Mouse (Mus musculus) spleen, adult 2 months (tissue): ENCODE data around the gene Stac3. TPM values are rescaled to one million over a fixed set of nuclear protein-coding genes. Genes with fewer than 3 reads are reported as not detected.

Experiments
- DNase-seq, 2 experiments: peaks; one replicate each; pipeline versions ENCODE4 v3.0.0 to v3.0.0-alpha.2; 2012 to 2021; ENCODE audit warnings: low spot score in 2 of 2, low read depth in 1 of 2
- H3K27ac ChIP-seq: fragments of 200-500 bp; 2 replicates; pipeline ENCODE4 v1.5.1; 2012; ENCODE audit warnings: low read length, inconsistent platforms; ENCODE audit not compliant: insufficient read depth
- H3K27me3 ChIP-seq: fragments of 200-500 bp; 2 replicates; pipeline ENCODE4 v1.6.1; 2012; ENCODE audit warnings: mild to moderate bottlenecking, moderate library complexity, low read length, inconsistent platforms; ENCODE audit not compliant: control insufficient read depth, insufficient read depth
- H3K36me3 ChIP-seq: fragments of 200-500 bp; 2 replicates; pipeline ENCODE4 v1.6.1; 2012; ENCODE audit warnings: mild to moderate bottlenecking, low read length, inconsistent platforms; ENCODE audit not compliant: control insufficient read depth, insufficient read depth
- H3K4me1 ChIP-seq: fragments of 200-500 bp; 2 replicates; pipeline ENCODE4 v1.6.1; 2011; ENCODE audit warnings: inconsistent platforms; ENCODE audit not compliant: control insufficient read depth, insufficient read depth, insufficient read length
- H3K4me3 ChIP-seq: fragments of 200-500 bp; 2 replicates; pipeline ENCODE4 v1.5.1; 2011; ENCODE audit warnings: mild to moderate bottlenecking, inconsistent platforms; ENCODE audit not compliant: insufficient read depth, insufficient read length; ENCODE audit errors: extremely low read depth
- CTCF ChIP-seq: fragments of 200-500 bp; IDR thresholded peaks from 2 replicates; pipeline ENCODE4 v1.5.1; 2011; ENCODE audit warnings: mild to moderate bottlenecking, inconsistent platforms; ENCODE audit not compliant: insufficient read depth, insufficient read length, insufficient replicate concordance; ENCODE audit errors: extremely low read depth
- POLR2A ChIP-seq: fragments of 200-500 bp; IDR thresholded peaks from 2 replicates; pipeline ENCODE4 v1.6.1; 2011; ENCODE audit warnings: low read depth, low read length, inconsistent platforms
- WGBS: fragments of 180-500 bp; shearing (Covaris S2); methylation state at CpG from one replicate; pipeline ENCODE4 v1.1.7; 2018; 5-methylcytosine and 5-hydroxymethylcytosine counted together
- polyA plus RNA-seq: library from polyadenylated mRNA; depleted of rRNA; stranded (reverse); fragments of >200 nt; gene quantifications from 2 replicates; pipeline ENCODE4 v1.2.3, GENCODE M21; 2012

Stac3 gene
- polyA plus RNA-seq, 1 experiment: 2.2 TPM

- H3K27me3 ChIP-seq: peaks cover 20% of the 10 kb centered on the region
- H3K27ac ChIP-seq: no peak overlapping the region
- no peak overlapping the region for H3K4me3 ChIP-seq
- no peaks in the 10 kb centered on the region for H3K36me3 ChIP-seq
- WGBS: 21% methylated on average over 23 of the region's 23 CpGs
- TF ChIP-seq POLR2A (no peak), CTCF (no peak)
- no peak for DNase-seq
- peaks cover 13% of the 10 kb centered on the region for H3K4me1 ChIP-seq
Measured at GRCm38 (mm10) chr10:127524646-127525255, 23.3 kb downstream of the Stac3 start.

- TF ChIP-seq CTCF (no peak), POLR2A (no peak)
- DNase-seq: no peak
- Histone ChIP-seq H3K4me1 (peaks cover 9% of the 10 kb centered on the region), H3K4me3 (peak overlapping the region; percentile 31; the same call in 1 of the 2 replicates), H3K27me3 (peaks cover 25% of the 10 kb centered on the region), H3K27ac (no peak overlapping the region), H3K36me3 (no peaks in the 10 kb centered on the region)
- WGBS: 2% methylated on average over 26 of the region's 26 CpGs
Measured at GRCm38 (mm10) chr10:127526048-127526447, 24.6 kb downstream of the Stac3 start.

- peaks cover 28% of the 10 kb centered on the region for H3K27me3 ChIP-seq
- peak overlapping the region; percentile 31; the same call in 1 of the 2 replicates for H3K4me3 ChIP-seq
- WGBS: under 1% methylated on average over 26 of the region's 26 CpGs
- no peak overlapping the region for H3K27ac ChIP-seq
- no peaks in the 10 kb centered on the region for H3K36me3 ChIP-seq
- DNase-seq: peak in 1 of 2 experiments; percentile 27
- peaks cover 6% of the 10 kb centered on the region; the same call in 1 of the 2 replicates for H3K4me1 ChIP-seq
- TF ChIP-seq POLR2A (no peak), CTCF (no peak; the same call in 1 of the 2 replicates)
Measured at GRCm38 (mm10) chr10:127526681-127527080, 25.2 kb downstream of the Stac3 start.

- Histone ChIP-seq H3K4me3 (no peak overlapping the region), H3K27ac (no peak overlapping the region), H3K4me1 (peaks cover 6% of the 10 kb centered on the region; the same call in 1 of the 2 replicates), H3K36me3 (no peaks in the 10 kb centered on the region), H3K27me3 (peaks cover 33% of the 10 kb centered on the region)
- WGBS: 17% methylated on average over 17 of the region's 17 CpGs
- DNase-seq: no peak
- no peak for TF ChIP-seq POLR2A
- no peak for TF ChIP-seq CTCF
Measured at GRCm38 (mm10) chr10:127527481-127527880, 26.0 kb downstream of the Stac3 start.

DNA sequence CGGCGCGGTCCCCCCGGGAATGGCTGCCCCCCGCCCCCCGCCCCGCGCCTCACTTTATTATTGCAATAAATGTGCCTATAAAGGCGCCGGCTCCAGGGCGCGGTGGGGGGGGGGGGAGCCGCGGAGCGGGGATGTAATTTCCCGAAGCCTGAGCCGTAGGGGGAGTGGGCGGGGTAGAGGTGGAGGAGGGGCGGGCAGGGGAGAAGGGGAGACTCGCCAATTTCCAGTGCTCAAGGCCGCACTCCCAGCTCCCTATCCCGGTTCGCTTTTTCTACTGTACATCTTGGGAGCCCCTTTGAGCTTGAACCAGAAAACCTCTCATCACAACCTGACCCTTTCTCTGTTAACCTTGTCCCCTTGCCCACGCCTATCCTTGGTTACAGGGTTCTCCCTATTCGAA lies 29.5 kb downstream of the Stac3 start:
- peaks cover 18% of the 10 kb centered on the region for H3K4me1 ChIP-seq
- no peaks in the 10 kb centered on the region for H3K36me3 ChIP-seq
- no peak for TF ChIP-seq CTCF
- no peak for TF ChIP-seq POLR2A
- no peak overlapping the region for H3K27ac ChIP-seq
- WGBS: 6% methylated on average over 21 of the region's 25 CpGs
- H3K27me3 ChIP-seq: peaks cover 38% of the 10 kb centered on the region
- DNase-seq: no peak
- H3K4me3 ChIP-seq: no peak overlapping the region

DNA sequence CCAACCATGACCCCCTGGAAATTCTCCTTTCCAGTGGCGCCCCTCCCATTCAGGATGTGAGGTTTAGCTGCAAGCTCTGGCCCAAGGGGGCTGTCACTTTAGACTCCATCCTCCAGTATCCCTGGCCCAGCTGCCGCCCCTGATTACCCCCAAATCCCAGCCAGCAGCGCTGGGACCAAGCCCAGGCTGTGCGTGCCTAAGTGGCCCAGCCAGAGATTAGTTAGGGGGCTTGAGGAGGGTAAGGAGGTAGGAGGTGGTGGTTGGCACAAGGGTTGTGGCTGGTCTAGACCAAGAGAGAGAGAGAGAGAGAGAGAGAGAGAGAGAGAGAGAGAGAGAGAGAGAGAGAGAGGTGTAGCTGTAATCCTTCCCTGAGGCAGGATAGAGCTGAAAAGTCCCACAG lies 30.1 kb downstream of the Stac3 start:
- H3K36me3 ChIP-seq: no peaks in the 10 kb centered on the region
- H3K4me3 ChIP-seq: no peak overlapping the region
- TF ChIP-seq POLR2A (no peak), CTCF (no peak)
- peaks cover 15% of the 10 kb centered on the region for H3K4me1 ChIP-seq
- H3K27ac ChIP-seq: no peak overlapping the region
- peaks cover 36% of the 10 kb centered on the region for H3K27me3 ChIP-seq
- DNase-seq: no peak
- WGBS: 5% methylated on average over 4 of the region's 4 CpGs

DNA sequence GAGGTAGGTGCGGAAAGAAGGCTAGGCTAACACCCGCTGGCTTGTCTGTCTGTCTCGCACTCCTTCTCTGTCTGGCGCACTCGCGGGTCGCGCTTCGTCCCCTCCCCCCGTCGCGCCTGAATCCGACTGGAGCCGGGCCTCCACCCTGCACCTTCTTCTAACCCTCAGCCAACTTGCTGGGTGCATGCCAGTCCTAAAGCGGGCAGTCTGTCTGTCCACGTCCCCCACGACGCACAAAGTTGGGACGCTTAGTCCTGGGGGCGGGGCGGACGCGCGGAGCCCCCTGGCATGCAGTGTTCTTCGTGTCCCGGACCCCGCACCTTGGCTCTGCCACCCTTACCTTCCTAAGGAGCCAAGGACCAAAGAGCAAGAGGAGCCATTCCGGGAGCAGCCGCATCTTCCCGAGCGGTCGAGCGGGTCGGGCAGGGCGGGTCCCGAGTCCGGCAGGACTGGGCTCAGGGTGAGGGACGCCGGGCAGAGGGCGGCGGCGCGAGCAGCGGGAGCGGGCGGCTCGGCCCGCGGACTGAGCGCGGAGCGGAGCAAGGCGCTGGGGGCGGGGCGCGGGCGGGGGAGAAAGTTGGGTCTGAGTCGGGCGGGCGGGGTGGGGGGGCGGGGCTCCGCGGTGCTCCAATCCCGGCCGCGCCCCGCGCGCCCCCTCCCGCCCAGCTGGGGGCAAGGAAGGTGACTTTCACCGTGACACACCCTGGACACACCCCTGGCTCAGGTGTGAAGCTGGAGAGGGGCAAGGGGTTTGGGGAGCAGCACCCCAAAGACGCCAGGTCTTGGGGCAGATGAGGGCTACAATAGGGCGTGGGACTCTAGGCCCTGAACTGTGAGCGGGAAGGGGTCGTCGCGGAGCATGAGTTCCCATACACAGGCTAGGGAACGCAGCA lies 32.8 kb downstream of the Stac3 start, which contains the start of gene Nxph4:
TSS of gene Nxph4 (minus strand) at position 524 of the 893 bp plus-strand sequence.
- TF ChIP-seq CTCF (no peak), POLR2A (no peak)
- no peak within 1 kb of the TSS for H3K27ac ChIP-seq
- H3K4me3 ChIP-seq: peak within 1 kb of the TSS; percentile 46; the same call in 1 of the 2 replicates
- peaks cover 13% of the 10 kb centered on the region for H3K4me1 ChIP-seq
- peaks cover 28% of the 10 kb centered on the region for H3K27me3 ChIP-seq
- WGBS: 1% methylated on average over 69 of the region's 78 CpGs
- H3K36me3 ChIP-seq: no peaks in the 10 kb centered on the region
- DNase-seq: no peak
